Mouse (Mus musculus) macrophage (primary cell): ENCODE data around the gene Ssr2. TPM values are rescaled to one million over a fixed set of nuclear protein-coding genes. Genes with fewer than 3 reads are reported as not detected.

Experiments used
- H3K27ac ChIP-seq: fragments of 350-480 bp; formaldehyde crosslinking; 2 replicates; pipeline ENCODE4 v1.9.0; 2021
- H3K36me3 ChIP-seq: fragments of 350-480 bp; formaldehyde crosslinking; 2 replicates; pipeline ENCODE4 v1.9.0; 2021; ENCODE audit errors: inconsistent target
- H3K4me3 ChIP-seq: fragments of 350-480 bp; formaldehyde crosslinking; 2 replicates; pipeline ENCODE4 v1.9.0; 2021; ENCODE audit errors: inconsistent target
- H3K79me2 ChIP-seq: fragments of 350-480 bp; formaldehyde crosslinking; 2 replicates; pipeline ENCODE4 v1.9.0; 2021; ENCODE audit errors: inconsistent target
- WGBS: methylation state at CpG from one replicate; pipeline ENCODE4 v1.1.7; 2026; ENCODE audit warnings: inconsistent platforms; ENCODE audit not compliant: missing documents; 5-methylcytosine and 5-hydroxymethylcytosine counted together
- polyA plus RNA-seq: library from polyadenylated mRNA; stranded (reverse); fragments of 250-400 nt; gene quantifications from 3 replicates; pipeline ENCODE4 v1.2.4, GENCODE M21; 2018; ENCODE audit warnings: inconsistent platforms
- total RNA-seq, 78 experiments: library from RNA; depleted of rRNA; stranded (reverse); fragments of 250-400 nt; gene quantifications; 1 replicate in 9 of 78; 2 replicates in 24 of 78; 3 replicates in 43 of 78; 4 replicates in 2 of 78; pipeline ENCODE4 v1.2.4; 2018; ENCODE audit warnings: inconsistent platforms in 56 of 78

The Ssr2 gene
- total RNA-seq (2018; cell fraction: chromatin; rRNA removed), result 10 to 100 TPM in 24 of 26 experiments, 1 to 10 TPM in 2; 6.9 to 42.1 (median 15.7) TPM
- 100 to 1,000 TPM in 20 of 26 experiments, 10 to 100 TPM in 6; 79.8 to 136 (median 115) TPM for total RNA-seq (2018; cell fraction: cytosol; rRNA removed)
- 100 to 1,000 TPM in 1 of 26 experiments, 10 to 100 TPM in 25; 23.5 to 102 (median 68.8) TPM for total RNA-seq (2018; cell fraction: nucleus; rRNA removed)
- polyA plus RNA-seq, result 108 to 122 TPM (median 113 TPM) in 3 replicates

- WGBS, result 90% methylated on average over 3 of the region's 3 CpGs
- H3K4me3 ChIP-seq, result no peak within 1 kb of the TSS
- peaks cover 9% of the 10 kb centered on the region for H3K79me2 ChIP-seq
- no peak within 1 kb of the TSS for H3K27ac ChIP-seq
- H3K36me3 ChIP-seq, result no peaks in the 10 kb centered on the region
Measured at GRCm38 (mm10) chr3:88575540-88575939, at the start of gene Ssr2. Gene Ssr2, plus strand, starts transcription at chr3:88575876.

GRCm38 (mm10) chr3:88526157-88527131 lies 49.2 kb upstream of the Ssr2 start:
- 39% methylated on average over 17 of the region's 17 CpGs for WGBS

GRCm38 (mm10) chr3:88527565-88527964 lies 48.1 kb upstream of the Ssr2 start:
- Histone ChIP-seq H3K4me3 (no peak overlapping the region), H3K27ac (no peak overlapping the region), H3K36me3 (no peaks in the 10 kb centered on the region), H3K79me2 (no peaks in the 10 kb centered on the region)
- WGBS, result 87% methylated on average over 8 of the region's 8 CpGs

More at GRCm38 (mm10) chr3:88526157-88527131, 49.2 kb upstream of the Ssr2 start:
- Histone ChIP-seq H3K27ac (no peak overlapping the region), H3K36me3 (no peaks in the 10 kb centered on the region), H3K4me3 (no peak overlapping the region), H3K79me2 (no peaks in the 10 kb centered on the region)

GRCm38 (mm10) chr3:88528646-88529045 lies 47.0 kb upstream of the Ssr2 start:
- Histone ChIP-seq H3K27ac (no peak overlapping the region), H3K36me3 (no peaks in the 10 kb centered on the region), H3K4me3 (no peak overlapping the region), H3K79me2 (no peaks in the 10 kb centered on the region)
- WGBS, result 95% methylated on average over 11 of the region's 11 CpGs

- H3K4me3 ChIP-seq, result no peak overlapping the region
- H3K27ac ChIP-seq, result no peak overlapping the region
- H3K79me2 ChIP-seq, result no peaks in the 10 kb centered on the region
- no peaks in the 10 kb centered on the region for H3K36me3 ChIP-seq
- 96% methylated on average over 7 of the region's 7 CpGs for WGBS
Measured at GRCm38 (mm10) chr3:88529204-88530000, 46.3 kb upstream of the Ssr2 start.

- Histone ChIP-seq H3K4me3 (no peak overlapping the region), H3K27ac (no peak overlapping the region)
- WGBS, result 76% methylated on average over 11 of the region's 11 CpGs
Measured at GRCm38 (mm10) chr3:88530082-88530864, 45.4 kb upstream of the Ssr2 start.

GRCm38 (mm10) chr3:88531348-88532298 lies 44.1 kb upstream of the Ssr2 start:
- H3K4me3 ChIP-seq, result peak overlapping the region; percentile 61
- peak overlapping the region; percentile 13; the same call in 1 of the 2 replicates for H3K27ac ChIP-seq
- WGBS, result 1% methylated on average over 56 of the region's 63 CpGs
- H3K36me3 ChIP-seq, result no peaks in the 10 kb centered on the region
- no peaks in the 10 kb centered on the region for H3K79me2 ChIP-seq

More at GRCm38 (mm10) chr3:88530082-88530864, 45.4 kb upstream of the Ssr2 start:
- no peaks in the 10 kb centered on the region for H3K79me2 ChIP-seq
- no peaks in the 10 kb centered on the region for H3K36me3 ChIP-seq

- H3K36me3 ChIP-seq, result no peaks in the 10 kb centered on the region
- WGBS, result 2% methylated on average over 28 of the region's 31 CpGs
- H3K4me3 ChIP-seq, result peak within 1 kb of the TSS; percentile 61
- no peaks in the 10 kb centered on the region for H3K79me2 ChIP-seq
- peak within 1 kb of the TSS; percentile 13; the same call in 1 of the 2 replicates for H3K27ac ChIP-seq
Measured at GRCm38 (mm10) chr3:88532299-88532674, 43.4 kb upstream of the Ssr2 start, which contains the start of gene Mex3a. Gene Mex3a, plus strand, starts transcription at chr3:88532395.

GRCm38 (mm10) chr3:88532689-88533511 lies 42.8 kb upstream of the Ssr2 start:
- no peak overlapping the region for H3K4me3 ChIP-seq
- no peaks in the 10 kb centered on the region for H3K79me2 ChIP-seq
- no peaks in the 10 kb centered on the region for H3K36me3 ChIP-seq
- WGBS, result 8% methylated on average over 40 of the region's 40 CpGs
- no peak overlapping the region for H3K27ac ChIP-seq

- 38% methylated on average over 5 of the region's 5 CpGs for WGBS
- H3K4me3 ChIP-seq, result no peak overlapping the region
- H3K79me2 ChIP-seq, result no peaks in the 10 kb centered on the region
- no peaks in the 10 kb centered on the region for H3K36me3 ChIP-seq
- H3K27ac ChIP-seq, result no peak overlapping the region
Measured at GRCm38 (mm10) chr3:88533706-88534105, 42.0 kb upstream of the Ssr2 start.

GRCm38 (mm10) chr3:88535005-88535404 lies 40.7 kb upstream of the Ssr2 start:
- whole genome bisulfite sequencing, result 96% methylated on average over 3 of the region's 3 CpGs
- Histone ChIP-seq H3K27ac (no peak overlapping the region), H3K79me2 (no peaks in the 10 kb centered on the region)

GRCm38 (mm10) chr3:88535527-88535926 lies 40.1 kb upstream of the Ssr2 start:
- 94% methylated on average over 4 of the region's 4 CpGs for WGBS
- no peaks in the 10 kb centered on the region for H3K79me2 ChIP-seq
- H3K4me3 ChIP-seq, result no peak overlapping the region

More at GRCm38 (mm10) chr3:88535005-88535404, 40.7 kb upstream of the Ssr2 start:
- Histone ChIP-seq H3K36me3 (no peaks in the 10 kb centered on the region), H3K4me3 (no peak overlapping the region)

More at GRCm38 (mm10) chr3:88535527-88535926, 40.1 kb upstream of the Ssr2 start:
- Histone ChIP-seq H3K36me3 (no peaks in the 10 kb centered on the region), H3K27ac (no peak overlapping the region)
